Mouse (Mus musculus) lung, postnatal 0 days (tissue): Measurements from ENCODE around the gene Ppp2r5a. TPM values are rescaled to one million over a fixed set of nuclear protein-coding genes. Genes with fewer than 3 reads are reported as not detected.

Experiments used
- ATAC-seq: fragments of 200-750 bp; cut with Nextera tagmentation; 2 replicates; pipeline ENCODE4 v1.8.0; 2017; ENCODE audit warnings: moderate library complexity
- DNase-seq: peaks from one replicate; pipeline ENCODE4 v3.0.0-alpha.2; 2016; ENCODE audit warnings: low spot score
- H3K27ac ChIP-seq: fragments of 300-500 bp; sonication (generic); 2 replicates; pipeline ENCODE4 v1.5.1; 2014; ENCODE audit warnings: antibody characterized with exemption, mild to moderate bottlenecking, low read length, mixed read lengths
- H3K27me3 ChIP-seq: fragments of 300-500 bp; sonication (generic); replicated peaks from 2 replicates; pipeline ENCODE4 v1.6.1; 2014; ENCODE audit warnings: low read length, mixed read lengths; ENCODE audit not compliant: insufficient read depth
- H3K36me3 ChIP-seq: fragments of 300-500 bp; sonication (generic); 2 replicates; pipeline ENCODE4 v1.6.1; 2014; ENCODE audit warnings: low read length, mixed read lengths; ENCODE audit not compliant: insufficient read depth
- H3K4me1 ChIP-seq: fragments of 300-500 bp; sonication (generic); 2 replicates; pipeline ENCODE4 v1.6.1; 2014; ENCODE audit warnings: antibody characterized with exemption, low read depth, low read length, mixed read lengths; ENCODE audit not compliant: insufficient read depth
- H3K4me2 ChIP-seq: fragments of 300-500 bp; sonication (generic); replicated peaks from 2 replicates; pipeline ENCODE4 v1.6.1; 2014; ENCODE audit warnings: low read depth, mild to moderate bottlenecking, low read length, moderate library complexity, mixed read lengths
- H3K4me3 ChIP-seq: fragments of 300-500 bp; sonication (generic); 2 replicates; pipeline ENCODE4 v1.5.1; 2014; ENCODE audit warnings: low read depth, low read length
- H3K9ac ChIP-seq: fragments of 300-500 bp; sonication (generic); replicated peaks from 2 replicates; pipeline ENCODE4 v1.6.1; 2014; ENCODE audit warnings: low read depth, mild to moderate bottlenecking
- H3K9me3 ChIP-seq: fragments of 300-500 bp; sonication (generic); 2 replicates; pipeline ENCODE4 v1.6.1; 2016; ENCODE audit warnings: low read length, mixed read lengths
- CTCF ChIP-seq: IDR thresholded peaks from 2 replicates; pipeline ENCODE4 v1.5.1; 2016; ENCODE audit warnings: antibody characterized with exemption, mild to moderate bottlenecking
- EP300 ChIP-seq: IDR thresholded peaks from 2 replicates; pipeline ENCODE4 v1.6.1; 2016; ENCODE audit warnings: antibody characterized with exemption, mild to moderate bottlenecking, control low read depth
- WGBS: fragments of 180-500 bp; shearing (Covaris S2); extraction: QIAGEN DNeasy Blood & Tissue Kit; methylation state at CpG from one replicate; pipeline ENCODE4 v1.1.7; 2014; 5-methylcytosine and 5-hydroxymethylcytosine counted together
- polyA plus RNA-seq: library from polyadenylated mRNA; unstranded; fragments of >200 nt; fragmentation: Nextera tagmentation; extraction: Ambion mirVana; gene quantifications from 2 replicates; pipeline ENCODE4 v1.2.1, GENCODE M21; 2015

Ppp2r5a gene
- polyA plus RNA-seq, 1 experiment from 2014 or later = 51.5 TPM

GRCm38 (mm10) chr1:191416611-191417010 lies 13.5 kb upstream of the Ppp2r5a start:
- H3K9ac ChIP-seq = no peak overlapping the region
- H3K27ac ChIP-seq = no peak overlapping the region
- H3K27me3 ChIP-seq = no peaks in the 10 kb centered on the region
- WGBS = 40% methylated on average over 3 of the region's 3 CpGs
- no peak for TF ChIP-seq EP300
- no peak for TF ChIP-seq CTCF
- H3K4me2 ChIP-seq = no peak overlapping the region
- H3K36me3 ChIP-seq = no peaks in the 10 kb centered on the region
- no peak overlapping the region for H3K4me3 ChIP-seq
- DNase-seq (no peak), ATAC-seq (no peak)
- H3K4me1 ChIP-seq = peaks cover 4% of the 10 kb centered on the region
- H3K9me3 ChIP-seq = no peaks in the 10 kb centered on the region

- 69% methylated on average over 6 of the region's 6 CpGs for WGBS
Measured at GRCm38 (mm10) chr1:191414432-191414831, 11.4 kb upstream of the Ppp2r5a start.

GRCm38 (mm10) chr1:191413691-191414415 lies 10.8 kb upstream of the Ppp2r5a start:
- Histone ChIP-seq H3K27me3 (no peaks in the 10 kb centered on the region), H3K9ac (no peak overlapping the region), H3K4me1 (no peaks in the 10 kb centered on the region), H3K4me3 (no peak overlapping the region), H3K27ac (no peak overlapping the region), H3K4me2 (no peak overlapping the region), H3K36me3 (no peaks in the 10 kb centered on the region), H3K9me3 (no peaks in the 10 kb centered on the region)
- WGBS = 47% methylated on average over 6 of the region's 6 CpGs
- no peak for TF ChIP-seq CTCF
- TF ChIP-seq EP300 = no peak
- ATAC-seq = no peak
- DNase-seq = no peak

More at GRCm38 (mm10) chr1:191414432-191414831, 11.4 kb upstream of the Ppp2r5a start:
- Histone ChIP-seq H3K4me3 (no peak overlapping the region), H3K27ac (no peak overlapping the region), H3K9ac (no peak overlapping the region), H3K9me3 (no peaks in the 10 kb centered on the region), H3K4me2 (no peak overlapping the region), H3K27me3 (no peaks in the 10 kb centered on the region), H3K36me3 (no peaks in the 10 kb centered on the region), H3K4me1 (no peaks in the 10 kb centered on the region)
- TF ChIP-seq CTCF (no peak), EP300 (no peak)
- no peak for ATAC-seq
- no peak for DNase-seq

GRCm38 (mm10) chr1:191410294-191411036 lies 7.4 kb upstream of the Ppp2r5a start:
- no peak for ATAC-seq
- no peak overlapping the region for H3K9ac ChIP-seq
- H3K9me3 ChIP-seq = no peaks in the 10 kb centered on the region
- H3K4me1 ChIP-seq = no peaks in the 10 kb centered on the region
- TF ChIP-seq CTCF (no peak), EP300 (no peak)
- no peak overlapping the region for H3K4me3 ChIP-seq
- WGBS = 51% methylated on average over 10 of the region's 10 CpGs
- H3K4me2 ChIP-seq = 0 out of 2 replicates have a peak overlapping the region, but pooled peaks have one; percentile 14
- H3K27me3 ChIP-seq = no peaks in the 10 kb centered on the region
- no peaks in the 10 kb centered on the region for H3K36me3 ChIP-seq
- no peak for DNase-seq
- no peak overlapping the region for H3K27ac ChIP-seq

GRCm38 (mm10) chr1:191407246-191407645 lies 4.2 kb upstream of the Ppp2r5a start:
- H3K4me1 ChIP-seq = no peaks in the 10 kb centered on the region
- no peaks in the 10 kb centered on the region for H3K27me3 ChIP-seq
- no peak overlapping the region for H3K9ac ChIP-seq
- DNase-seq = no peak
- no peaks in the 10 kb centered on the region for H3K36me3 ChIP-seq
- TF ChIP-seq CTCF (no peak), EP300 (no peak)
- WGBS = 52% methylated on average over 12 of the region's 12 CpGs
- H3K9me3 ChIP-seq = no peaks in the 10 kb centered on the region
- no peak overlapping the region for H3K27ac ChIP-seq
- ATAC-seq = no peak
- no peak overlapping the region for H3K4me3 ChIP-seq
- H3K4me2 ChIP-seq = no peak overlapping the region

GRCm38 (mm10) chr1:191406516-191406915 lies 3.4 kb upstream of the Ppp2r5a start:
- no peaks in the 10 kb centered on the region for H3K4me1 ChIP-seq
- H3K4me2 ChIP-seq = no peak overlapping the region
- H3K36me3 ChIP-seq = no peaks in the 10 kb centered on the region
- DNase-seq = no peak
- H3K27me3 ChIP-seq = no peaks in the 10 kb centered on the region
- 89% methylated on average over 8 of the region's 8 CpGs for WGBS
- no peaks in the 10 kb centered on the region for H3K9me3 ChIP-seq
- TF ChIP-seq CTCF = no peak
- no peak for TF ChIP-seq EP300
- no peak overlapping the region for H3K4me3 ChIP-seq
- no peak overlapping the region for H3K9ac ChIP-seq
- no peak for ATAC-seq
- no peak overlapping the region for H3K27ac ChIP-seq
